Mouse (Mus musculus): ENCODE results near the gene Hoxa3.

Gene Hoxa3

DNA sequence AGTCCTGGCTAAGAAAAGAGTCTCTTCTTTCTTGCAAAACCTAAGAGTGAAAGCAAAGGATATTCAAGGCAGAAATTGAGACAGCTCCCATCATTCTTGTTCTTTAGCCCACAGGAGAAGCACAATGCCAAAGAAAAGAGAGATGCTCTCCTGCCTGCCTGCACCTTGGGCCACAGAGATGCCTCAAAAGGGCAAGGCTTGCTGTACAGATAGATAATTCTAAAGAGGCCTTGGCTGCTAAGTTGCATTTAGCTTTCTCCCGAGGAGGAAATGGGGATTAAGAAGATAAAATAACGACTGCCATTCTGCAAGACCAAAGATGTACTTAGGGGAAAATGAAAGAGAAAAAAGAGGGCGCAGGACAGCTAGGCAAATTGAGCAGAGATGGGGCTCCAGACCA, 33.8 kb upstream of the Hoxa3 start:
- DNase-seq (ENCODE audit: low read depth, low spot score) = no peak

DNA sequence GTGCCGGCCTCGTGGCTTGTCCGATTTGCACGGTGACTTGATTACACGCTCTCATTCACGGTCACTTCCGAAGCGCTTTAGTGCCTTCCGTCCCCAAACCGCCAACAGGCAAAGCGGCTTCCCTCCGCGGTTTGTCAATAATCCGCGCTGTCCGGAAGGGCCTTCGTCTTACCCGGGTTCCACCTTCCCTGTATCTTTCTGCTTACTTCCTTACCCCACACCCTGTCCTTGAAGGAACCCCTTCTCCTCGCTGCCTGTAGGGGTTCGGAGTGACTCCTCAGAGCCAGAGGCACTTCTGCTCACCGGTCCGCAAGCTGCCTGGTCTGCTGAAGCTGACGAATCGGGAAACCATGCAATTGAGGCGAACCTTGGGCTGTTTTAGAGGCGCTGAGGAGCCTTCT, 33.3 kb upstream of the Hoxa3 start:
- DNase-seq (ENCODE audit: low read depth, low spot score) = no peak

DNA sequence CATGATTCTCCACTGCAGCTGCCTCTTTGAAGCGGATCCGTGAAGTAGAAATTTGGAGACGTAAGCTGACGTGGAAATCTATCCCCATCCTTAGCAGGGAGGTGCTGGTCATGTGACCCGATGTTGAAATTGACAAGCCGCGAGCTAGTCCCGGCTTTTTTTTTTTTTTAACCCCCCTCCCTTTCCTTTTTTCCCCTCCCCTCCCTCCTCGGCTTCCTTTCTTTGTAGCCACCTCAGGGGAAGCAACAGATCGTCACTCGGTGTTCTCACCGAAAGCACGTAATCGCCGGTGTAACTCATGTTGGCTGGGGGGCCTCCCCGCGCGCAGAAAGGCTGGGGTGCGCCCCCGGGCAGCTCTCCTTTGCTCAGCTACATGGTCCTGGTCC, 32.6 kb upstream of the Hoxa3 start, which contains the start of gene Hoxa11:
TSS of gene Hoxa11 (minus strand) at position 54 of the 386 bp plus-strand sequence.
- DNase-seq (ENCODE audit: low read depth, low spot score) = peak; percentile 83

DNA sequence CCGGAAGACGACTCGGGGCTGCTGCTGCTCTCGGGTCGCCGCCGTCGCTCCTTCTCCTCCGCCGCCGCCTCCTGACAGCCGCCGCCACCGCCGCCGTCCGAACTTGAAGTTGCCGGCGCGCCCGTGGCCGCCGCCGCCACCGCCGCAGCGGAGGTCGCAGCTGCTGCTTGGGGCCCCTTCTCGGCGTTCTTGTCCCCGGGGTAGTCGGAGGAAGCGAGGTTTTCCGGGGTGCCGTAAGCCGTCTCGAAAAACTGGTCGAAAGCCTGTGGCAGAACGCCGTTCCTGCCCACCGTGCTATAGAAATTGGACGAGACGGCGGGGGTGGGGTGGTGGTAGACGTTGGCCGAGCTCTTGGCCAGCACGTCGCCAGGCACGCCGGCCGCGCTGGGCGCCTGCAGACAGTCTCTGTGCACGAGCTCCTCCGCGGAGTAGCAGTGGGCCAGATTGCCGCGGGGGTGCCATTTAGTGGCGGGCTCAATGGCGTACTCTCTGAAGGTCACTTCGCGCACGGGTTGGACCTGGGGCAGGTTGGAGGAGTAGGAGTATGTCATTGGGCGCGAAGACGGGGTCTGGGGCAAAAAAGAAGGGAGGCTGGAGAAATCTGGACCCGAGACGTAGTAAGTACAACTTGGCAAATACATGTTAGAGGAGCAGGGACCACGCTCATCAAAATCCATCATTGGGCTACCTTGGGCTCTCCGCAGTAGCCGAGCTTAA, 32.1 kb upstream of the Hoxa3 start:
- no peak for DNase-seq (ENCODE audit: low read depth, low spot score)

DNA sequence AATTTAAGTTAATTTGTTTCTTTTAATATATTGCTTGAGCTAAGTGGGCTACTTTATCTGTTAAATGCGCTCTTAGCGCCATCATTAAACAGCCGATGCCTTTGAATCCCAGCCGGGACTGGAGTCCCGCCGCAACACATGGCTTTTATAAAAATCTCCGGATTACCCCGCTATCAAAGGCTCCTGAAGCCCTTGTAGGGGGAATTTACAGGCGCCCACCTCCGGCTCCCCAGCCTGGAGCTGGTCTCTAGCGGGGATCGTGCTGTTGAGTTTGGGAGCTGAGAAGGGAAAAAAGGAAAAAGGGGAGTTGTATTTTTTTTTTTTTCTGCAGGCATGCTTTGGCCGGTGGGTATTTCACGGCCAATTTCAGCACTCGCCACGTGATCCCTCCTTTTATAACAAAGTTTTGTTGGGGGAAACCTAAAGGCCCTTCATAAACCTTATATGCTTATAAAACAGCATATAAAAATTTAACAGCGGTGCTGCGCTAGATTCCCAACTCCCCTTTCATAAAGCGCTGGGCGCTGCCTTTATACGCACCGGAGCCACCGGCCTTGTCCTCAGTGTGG, 31.4 kb upstream of the Hoxa3 start:
- no peak for DNase-seq (ENCODE audit: low read depth, low spot score)

DNA sequence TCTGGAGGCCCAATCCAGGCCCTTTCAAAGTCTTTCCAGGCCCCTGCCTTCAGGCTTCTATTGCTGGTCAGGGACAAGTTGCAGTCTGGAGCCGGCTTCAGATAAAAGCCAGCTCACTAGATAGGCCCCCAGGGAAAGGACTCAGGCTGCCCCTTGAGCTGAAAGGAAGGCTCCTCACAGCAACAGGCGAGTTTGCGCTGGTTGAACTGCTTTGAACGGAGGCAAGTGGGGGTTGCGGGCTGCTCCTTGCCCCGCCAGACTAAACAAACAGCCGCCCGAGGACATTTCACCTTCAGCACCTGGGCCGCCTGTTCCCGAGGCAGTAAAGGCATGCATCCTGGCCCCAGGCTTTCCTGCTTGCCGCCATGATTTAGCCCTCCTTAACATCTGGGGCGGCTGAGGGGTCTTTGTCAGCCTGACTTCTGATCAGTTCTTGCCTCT, 30.6 kb upstream of the Hoxa3 start:
- DNase-seq (ENCODE audit: low read depth, low spot score) = no peak

DNA sequence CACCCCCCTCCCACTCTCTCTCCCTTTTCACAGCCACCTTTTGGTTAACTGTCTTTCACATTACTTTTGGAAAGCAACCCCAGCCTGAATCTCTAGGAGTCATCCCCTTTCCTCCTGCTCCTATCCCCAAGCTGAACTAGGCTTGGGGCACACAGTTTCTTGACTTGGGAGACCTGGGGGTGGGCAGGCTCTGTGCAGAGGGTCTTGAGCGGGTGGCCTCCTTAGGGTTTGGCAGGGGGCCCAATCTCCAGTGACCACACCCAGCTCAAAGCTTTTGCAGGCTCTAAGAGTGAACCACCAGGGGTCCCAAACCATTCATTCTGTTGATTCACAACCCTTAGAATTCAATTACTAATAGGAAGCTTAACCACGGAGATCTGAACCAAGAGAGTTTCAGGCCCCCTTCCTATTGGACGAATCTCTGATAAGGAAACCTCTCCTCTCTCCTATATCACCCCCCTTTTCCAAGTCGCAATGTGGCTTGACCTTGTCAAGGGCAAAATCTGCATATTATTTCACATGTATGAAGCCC, 29.7 kb upstream of the Hoxa3 start:
- DNase-seq (ENCODE audit: low read depth, low spot score) = no peak

DNA sequence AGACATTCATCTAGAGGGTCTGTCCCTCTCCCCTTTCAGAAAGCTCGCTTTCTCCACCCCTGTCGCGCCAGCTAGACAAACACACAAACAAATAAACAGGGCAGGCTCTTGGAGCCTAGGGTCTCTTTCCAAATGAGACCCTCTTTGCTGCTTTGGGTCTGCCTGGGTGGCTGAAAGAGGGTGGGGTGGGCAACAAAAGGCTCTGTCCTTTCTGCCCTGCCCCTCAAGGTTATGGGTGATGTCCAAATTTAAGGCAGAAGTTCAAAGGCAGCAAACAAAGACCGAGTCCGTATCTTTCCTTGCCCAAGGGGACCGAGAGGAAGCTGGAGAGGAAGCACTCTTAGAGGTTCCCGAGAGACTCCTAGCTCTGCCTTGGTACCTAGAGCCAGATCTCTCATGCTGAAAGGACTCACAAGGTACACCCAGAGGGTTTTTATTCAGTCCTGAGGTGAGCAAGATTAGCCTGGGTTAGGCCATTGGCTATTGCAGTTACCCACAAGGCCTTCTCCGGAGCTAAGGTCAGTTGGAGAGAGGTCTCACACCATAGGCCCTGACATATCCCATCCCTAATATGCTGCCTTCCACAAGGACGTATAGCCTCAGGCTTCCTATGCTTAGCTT, 28.0 kb upstream of the Hoxa3 start:
- no peak for DNase-seq (ENCODE audit: low read depth, low spot score)

DNA sequence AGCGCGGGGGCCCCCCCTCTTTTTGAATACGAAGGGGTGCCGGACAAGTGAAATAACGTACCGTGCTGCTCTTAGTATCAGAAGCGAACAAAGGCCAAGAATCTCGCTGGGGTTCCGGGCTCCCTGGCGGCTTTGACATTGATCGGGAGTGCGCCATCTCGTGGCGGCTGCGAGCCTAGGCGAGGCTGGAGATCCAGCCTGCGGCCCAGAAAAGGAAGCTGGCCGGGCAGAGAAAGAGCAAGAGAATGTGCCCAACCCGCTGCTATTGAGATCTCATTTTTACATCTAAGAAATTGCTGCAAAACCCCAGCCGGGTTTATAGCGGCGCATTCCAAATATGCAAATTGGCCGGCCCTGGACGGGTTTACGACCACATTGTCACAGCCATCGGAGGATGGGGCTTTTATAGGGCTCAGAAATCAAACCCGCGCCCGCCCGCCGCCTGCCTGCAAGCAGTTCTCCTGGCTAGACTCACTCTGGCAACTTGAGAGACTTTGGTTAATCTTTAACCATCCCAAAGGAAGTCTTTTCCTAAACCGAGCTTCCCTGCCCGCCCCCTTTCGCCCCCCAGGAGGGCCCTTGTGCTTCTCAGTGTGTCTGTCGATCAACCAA, 27.4 kb upstream of the Hoxa3 start, which contains the start of gene Hoxa10:
TSS of gene Hoxa10 (minus strand) at position 466 of the 612 bp plus-strand sequence.
- DNase-seq (ENCODE audit: low read depth, low spot score) = peak; percentile 95

DNA sequence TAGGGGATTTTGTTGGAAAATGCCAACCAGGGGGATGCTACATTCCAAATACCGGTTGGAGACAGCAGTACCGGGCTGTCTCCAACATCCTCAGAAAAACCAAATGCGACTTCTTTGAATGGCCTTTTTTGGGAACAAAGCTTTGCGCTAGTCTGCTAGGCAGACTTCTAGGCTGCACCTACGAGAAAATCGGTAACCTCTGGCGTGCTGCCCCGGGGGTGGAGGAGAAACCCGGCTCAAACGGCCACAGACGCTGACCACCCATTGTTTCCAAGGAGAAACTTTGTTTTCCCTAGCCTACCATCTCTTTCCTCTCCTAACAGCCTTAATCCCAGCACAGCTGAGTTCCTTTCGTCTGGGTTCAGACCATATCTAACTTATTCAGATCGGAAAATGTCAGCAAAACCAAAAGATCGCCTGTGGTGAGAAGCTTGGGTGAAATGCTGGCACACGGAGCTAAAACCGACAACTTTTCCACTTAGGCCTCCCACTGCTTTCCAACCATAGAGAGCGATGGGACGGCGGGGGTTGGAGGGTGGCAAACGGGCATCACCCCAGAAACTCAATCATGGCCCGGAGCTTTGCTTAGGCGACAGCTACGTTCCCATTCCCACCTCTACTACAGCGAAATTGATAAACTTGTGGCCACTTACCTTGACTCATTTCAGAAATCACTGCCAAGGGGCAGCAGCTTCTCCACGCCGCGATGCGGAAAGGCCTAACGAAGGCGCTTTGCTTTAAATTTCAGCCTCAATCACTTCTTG, 26.7 kb upstream of the Hoxa3 start:
- DNase-seq (ENCODE audit: low read depth, low spot score) = no peak

DNA sequence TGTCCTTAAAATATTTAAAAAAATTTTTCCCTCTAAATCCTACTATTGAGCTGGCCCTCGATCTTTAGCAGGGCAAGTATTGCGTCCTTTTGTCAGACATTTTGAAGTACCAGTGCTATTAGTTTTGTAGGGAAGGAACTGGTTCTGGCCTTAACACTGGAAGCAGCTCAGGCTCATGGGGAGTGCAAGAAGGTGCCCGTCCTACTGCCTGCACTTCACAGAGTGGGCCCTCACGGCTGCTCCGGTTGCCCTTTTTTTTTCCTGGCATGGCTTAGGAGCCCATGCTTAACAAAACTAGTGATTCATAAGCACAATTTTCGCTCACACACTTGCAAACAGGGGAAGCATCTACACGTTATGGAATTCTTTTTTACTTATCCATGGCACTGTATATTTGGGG, 25.8 kb upstream of the Hoxa3 start:
- no peak for DNase-seq (ENCODE audit: low read depth, low spot score)

DNA sequence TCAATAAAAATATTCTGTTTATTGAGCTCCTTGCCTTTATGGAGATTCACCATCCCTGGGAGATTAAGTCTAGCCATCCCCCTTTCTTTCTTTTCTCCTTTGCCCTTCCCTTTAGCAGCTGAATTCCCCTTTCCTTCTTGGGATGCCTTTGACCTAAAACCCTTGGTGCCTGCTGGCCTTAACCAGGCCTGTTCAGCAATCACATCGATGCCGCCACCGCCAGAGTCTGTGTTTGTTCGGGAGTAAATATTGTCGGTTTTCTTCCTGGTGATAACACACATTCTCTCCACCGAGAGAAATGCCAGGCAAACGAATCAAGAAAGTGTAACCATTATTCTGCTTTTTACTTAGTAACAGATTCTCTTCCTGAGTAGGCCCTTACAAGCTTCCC, 25.0 kb upstream of the Hoxa3 start:
- no peak for DNase-seq (ENCODE audit: low read depth, low spot score)

DNA sequence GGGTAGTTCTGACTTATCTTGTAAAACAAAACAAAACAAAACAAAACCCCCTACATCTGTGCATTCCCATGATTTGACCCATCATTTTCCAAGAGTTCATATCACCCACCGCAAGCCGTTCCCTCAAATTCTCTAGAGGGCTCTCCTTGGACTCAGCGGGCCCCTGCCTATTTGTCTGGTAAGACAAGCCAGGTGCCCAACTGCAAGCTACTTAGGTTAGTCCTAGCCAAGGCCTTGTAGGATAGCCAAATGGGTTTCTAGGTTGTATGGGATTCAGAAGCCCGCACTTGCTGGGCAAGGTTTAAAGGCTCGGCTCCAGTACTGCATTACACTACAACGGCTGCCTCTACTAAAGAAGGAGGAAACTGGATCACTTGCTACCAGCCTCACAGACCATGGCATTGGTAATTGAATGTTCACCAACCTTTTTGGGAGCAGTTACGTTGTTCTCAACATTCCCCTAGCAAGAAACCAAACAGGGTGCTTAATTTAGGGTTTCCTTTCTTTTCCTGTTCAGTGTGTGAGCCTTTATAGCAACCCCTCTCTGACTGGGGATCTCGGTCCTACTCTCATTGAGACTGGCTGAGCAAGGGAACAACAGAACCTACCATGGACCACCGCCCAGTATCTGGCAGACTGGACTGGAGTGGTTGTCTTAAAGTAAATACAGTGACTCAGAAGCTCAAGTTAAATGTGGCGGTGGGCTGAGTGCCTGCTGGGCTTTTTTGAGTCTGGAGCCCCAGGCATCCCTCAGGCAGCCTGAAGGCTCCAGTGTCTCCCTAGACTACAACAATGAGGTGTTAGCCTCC, 24.4 kb upstream of the Hoxa3 start:
- no peak for DNase-seq (ENCODE audit: low read depth, low spot score)

DNA sequence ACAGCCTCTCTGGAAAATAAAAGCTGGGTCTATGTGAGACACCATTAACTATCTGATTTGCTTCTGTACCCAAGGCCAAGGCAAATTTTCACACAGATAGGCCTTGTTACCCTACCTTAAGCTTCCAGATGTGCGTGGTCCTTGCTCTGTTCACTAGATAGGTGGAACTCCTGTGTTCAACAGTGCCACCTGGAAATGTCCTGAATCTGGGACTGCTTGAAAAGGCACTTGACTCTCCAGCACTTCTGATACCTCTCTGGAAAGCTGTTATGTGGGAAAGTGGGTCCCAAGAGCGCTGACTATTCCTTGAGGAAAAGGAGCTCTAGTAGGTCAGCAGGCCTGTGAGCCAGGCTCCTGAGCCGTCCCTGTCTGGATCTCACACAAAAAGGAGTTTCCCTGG, 23.7 kb upstream of the Hoxa3 start:
- DNase-seq (ENCODE audit: low read depth, low spot score) = no peak

DNA sequence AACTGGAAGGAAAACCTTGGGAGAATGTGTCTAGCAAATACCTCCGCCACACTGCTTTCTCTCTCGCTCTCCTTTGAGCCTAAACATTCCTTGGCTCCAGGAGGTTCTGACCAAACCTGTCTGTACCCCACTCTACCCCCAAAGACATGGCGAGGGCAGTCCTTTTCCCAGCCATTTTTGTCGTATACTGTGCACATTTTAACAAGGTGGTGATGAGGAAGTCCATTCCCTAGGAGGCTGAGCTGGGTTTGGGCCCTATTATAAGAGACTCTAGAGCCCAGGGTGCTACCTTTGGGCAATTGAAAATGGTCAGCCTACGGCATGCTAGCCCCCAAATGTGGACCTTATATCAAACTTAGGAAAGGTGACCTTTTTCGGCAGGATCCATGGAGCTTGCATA, 22.7 kb upstream of the Hoxa3 start:
- DNase-seq (ENCODE audit: low read depth, low spot score) = no peak

DNA sequence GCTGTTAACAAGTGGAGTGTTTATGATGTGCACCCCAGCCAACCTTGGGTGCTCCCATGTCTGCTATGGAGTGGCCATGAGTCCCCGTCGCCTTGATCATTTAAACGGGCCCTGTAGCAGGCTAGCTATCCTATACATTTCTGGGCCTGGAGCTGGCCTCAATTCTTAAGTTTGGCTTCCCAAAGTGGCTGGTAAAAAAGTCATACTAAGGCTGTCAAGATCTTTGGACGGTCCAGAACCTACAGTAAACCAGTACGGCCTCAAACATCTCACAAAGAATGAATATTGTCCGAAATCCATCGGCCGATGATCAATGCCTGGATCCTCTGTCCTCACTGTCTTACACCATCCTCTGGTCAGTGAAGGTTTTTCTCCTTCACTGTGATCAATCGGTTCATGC, 22.1 kb upstream of the Hoxa3 start:
- no peak for DNase-seq (ENCODE audit: low read depth, low spot score)

DNA sequence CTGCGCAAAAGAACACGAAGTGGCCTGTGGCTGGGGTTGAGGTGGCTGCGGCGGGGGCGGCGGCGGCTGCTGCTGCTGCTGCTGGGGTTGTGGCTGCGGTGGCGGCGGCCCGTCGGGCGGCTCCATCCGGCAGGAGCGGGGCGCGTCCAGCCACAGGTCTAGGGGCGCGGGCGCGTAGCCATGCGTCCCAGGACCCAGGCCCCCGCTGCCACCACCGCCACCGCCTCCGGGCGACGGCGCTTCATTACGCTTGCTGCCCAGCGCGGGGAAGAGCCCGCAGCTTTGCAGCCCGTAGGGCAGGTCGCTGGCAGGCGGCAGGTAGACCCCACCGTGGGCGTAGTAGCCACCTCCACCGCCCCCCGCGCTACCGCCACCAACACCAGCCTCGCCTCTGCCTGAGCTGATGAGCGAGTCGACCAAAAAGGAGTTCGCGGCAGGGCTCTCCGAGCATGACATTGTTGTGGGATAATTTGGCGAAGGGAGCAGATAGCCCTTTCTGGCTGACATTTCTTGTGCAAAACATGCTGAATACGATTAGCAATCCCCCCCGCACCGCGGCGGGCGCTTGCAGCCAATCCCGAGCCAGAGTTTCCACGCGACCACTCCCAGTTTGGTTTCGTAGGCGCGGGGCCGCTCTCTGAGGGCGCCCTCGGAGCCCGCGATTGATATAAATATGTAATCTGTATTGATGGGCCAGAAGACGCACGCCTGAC, 21.4 kb upstream of the Hoxa3 start:
- DNase-seq (ENCODE audit: low read depth, low spot score) = peak; percentile 86

DNA sequence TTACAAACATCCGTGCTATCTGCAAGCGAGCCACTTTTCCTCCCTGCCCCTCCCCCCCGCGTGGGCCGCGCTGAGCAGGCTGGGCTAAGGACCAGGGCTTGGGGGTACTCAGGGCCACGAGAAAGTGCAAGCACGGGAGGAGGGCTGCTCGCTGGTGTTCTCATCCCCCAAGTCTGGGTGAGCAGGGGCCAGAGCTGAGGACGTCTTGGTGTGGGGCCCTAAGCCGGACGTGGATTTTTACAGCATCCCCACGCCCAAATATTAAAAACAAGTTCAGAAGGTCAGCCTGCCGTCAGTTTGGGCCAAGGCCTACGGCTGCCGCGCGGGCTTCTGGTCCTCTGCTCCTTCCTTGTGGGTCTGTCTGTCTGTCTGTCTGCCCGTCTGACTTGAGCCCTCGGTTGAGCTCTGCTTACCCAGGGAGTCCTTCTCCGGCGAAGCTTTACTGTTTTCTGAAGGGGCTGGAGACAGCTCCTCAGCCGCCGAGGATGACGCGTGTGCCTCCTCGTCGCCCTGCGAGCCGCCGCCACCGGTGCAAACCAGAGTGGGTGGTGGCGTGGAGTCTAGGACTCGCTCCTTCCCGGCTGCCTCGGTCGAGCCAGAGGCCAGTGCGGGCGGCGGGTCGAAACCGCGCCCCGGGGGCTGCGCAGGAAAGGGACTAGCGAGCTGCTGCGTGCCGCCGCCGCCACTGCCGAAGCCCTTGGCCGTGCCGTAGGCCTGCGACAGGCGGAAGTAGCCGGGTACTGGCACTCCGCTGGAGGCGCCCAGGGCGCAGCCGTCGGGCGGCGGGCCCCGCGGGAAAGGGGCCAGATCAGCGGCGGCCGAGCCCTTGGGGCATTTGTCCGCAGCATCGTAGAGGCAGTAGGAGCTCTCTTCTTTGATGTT, 20.7 kb upstream of the Hoxa3 start:
- no peak for DNase-seq (ENCODE audit: low read depth, low spot score)

DNA sequence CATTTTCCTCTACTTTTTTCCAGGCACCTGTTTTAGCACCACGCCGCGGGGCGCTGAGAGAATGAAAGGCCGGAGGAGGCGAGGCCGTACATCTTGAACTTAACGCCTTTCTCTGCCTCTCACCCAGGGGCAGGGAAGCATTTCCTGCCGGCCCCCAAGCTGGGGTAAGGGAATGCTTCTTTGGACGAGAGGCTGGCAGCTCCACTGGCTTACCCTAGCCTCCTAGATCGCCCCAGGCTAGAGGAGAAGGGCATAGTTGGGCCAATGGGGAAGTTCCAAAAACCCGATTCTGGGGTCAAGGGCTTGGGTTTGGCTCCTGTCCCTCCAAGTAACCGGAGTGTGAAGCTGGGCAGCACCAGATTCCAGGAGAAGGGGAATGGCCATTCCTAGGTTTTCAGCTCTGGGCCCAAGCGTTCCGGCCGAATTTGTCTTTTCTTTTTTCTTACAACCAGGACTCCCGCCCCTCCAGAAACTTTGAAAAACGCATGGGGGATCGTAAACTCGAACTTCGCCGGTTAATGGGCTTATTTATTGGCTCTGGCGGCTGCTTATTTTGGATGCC, 19.9 kb upstream of the Hoxa3 start:
- no peak for DNase-seq (ENCODE audit: low read depth, low spot score)

Measured in forelimb bud, embryonic 11.5 days (tissue).